Mouse (Mus musculus) ovary, postnatal 10 days (tissue): Measurements from ENCODE around the gene Nudc.

Experiments
- DNase-seq: peaks from one replicate; pipeline ENCODE4 v3.0.0; 2022; ENCODE audit warnings: low spot score

The Nudc gene

GRCm38 (mm10) chr4:133489489-133490245, 56.1 kb downstream of the Nudc start:
- no peak for DNase-seq

- no peak for DNase-seq
These were observed 57.0 kb downstream of the Nudc start for GRCm38 (mm10) chr4:133488619-133489392.

- DNase-seq: no peak
These were observed 59.0 kb downstream of the Nudc start for GRCm38 (mm10) chr4:133486673-133487357.

- no peak for DNase-seq
These were observed 59.9 kb downstream of the Nudc start for GRCm38 (mm10) chr4:133485691-133486425.

- no peak for DNase-seq
These were observed 61.4 kb downstream of the Nudc start for GRCm38 (mm10) chr4:133484266-133485025.
